Mouse (Mus musculus): ENCODE measurements at regions not wholly inside any gene's neighbourhood (a gene's known extent, or its start where the extent isn't known, plus 50 kb on each side); places are given as distances from the start of the nearest gene placed in this dataset.

DNA sequence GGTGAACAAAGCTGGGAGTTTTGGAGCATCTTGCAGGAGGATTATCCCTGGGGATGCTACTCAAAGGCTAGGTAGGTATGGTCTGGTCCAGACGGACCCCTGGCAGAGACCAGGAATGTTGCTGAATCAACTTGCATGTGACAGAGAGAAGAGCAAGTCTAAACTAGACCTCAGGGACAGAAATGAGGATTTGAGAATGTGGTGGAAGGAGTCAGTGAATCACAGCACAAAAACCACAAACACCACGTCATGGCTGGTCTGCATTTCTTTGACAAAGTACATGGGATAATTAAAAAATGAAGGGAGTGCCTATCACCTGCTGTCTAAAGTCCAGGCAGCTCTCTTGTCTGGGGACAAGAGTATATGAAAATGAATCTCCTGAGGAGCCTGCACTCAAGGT lies 95.1 kb upstream of the Ubl3 start:
- ATAC-seq = no peak

DNA sequence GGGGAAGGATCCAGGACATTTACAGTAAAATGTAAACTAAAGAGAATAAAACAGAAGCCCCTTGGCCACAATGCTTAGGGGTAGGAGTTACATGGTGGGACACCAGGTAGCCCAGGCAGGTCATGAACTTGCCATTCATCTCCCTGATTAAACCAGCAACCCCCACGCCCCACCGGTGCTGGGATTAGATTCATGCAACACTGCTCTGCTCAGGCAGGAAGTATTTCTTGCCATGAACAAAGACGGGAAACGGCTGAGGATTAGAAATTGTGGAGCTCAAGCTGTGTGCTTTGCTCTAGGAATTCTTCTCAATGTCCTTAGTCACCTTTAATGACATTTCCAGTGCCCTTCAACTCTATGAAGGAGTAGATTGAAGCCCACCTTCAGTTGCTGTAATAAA lies 93.2 kb upstream of the Ubl3 start:
- no peak for ATAC-seq

DNA sequence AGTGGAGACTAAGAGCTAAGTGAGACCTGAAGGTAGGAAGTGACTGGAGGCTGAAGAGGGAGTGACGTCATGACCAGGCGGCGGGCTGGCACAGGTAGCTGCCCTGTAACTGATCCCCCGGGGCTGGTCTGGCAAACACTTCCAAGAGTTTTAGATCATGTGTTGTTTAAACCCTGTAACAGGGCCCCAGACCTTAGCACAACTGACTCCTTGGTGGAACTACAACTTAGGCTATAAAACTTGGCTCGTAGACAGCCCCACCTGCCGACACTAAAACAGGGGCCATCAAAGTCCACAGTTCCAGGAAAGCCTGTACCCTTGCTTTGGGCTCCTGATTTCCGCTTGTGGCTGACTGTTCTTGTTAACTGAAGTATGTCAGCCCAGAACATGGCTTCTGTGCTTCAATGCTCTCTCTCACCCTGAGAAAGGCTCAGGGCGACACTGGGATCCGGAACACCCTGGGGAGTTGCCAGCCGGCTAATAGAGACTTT lies 92.6 kb upstream of the Ubl3 start:
- ATAC-seq = peak; percentile 50

DNA sequence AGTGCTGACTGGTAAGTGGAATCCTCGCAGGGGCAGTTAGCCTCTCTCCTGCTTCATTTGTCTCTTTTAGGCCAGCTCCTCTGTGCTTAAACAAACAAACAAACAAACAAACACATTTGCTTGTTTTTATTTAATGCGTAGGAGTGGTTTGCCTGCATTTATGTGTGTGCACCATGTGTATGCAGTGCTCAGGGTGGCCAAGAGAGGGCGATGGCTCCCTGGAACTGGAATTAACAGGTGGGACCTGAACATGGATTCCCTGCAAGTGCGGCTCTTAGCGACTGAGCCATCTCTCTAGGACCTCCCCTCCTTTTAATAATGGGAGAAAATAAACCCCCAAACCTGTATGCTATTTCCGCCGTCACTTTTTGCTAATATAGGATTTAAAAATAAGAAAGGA lies 91.8 kb upstream of the Ubl3 start:
- no peak for ATAC-seq

DNA sequence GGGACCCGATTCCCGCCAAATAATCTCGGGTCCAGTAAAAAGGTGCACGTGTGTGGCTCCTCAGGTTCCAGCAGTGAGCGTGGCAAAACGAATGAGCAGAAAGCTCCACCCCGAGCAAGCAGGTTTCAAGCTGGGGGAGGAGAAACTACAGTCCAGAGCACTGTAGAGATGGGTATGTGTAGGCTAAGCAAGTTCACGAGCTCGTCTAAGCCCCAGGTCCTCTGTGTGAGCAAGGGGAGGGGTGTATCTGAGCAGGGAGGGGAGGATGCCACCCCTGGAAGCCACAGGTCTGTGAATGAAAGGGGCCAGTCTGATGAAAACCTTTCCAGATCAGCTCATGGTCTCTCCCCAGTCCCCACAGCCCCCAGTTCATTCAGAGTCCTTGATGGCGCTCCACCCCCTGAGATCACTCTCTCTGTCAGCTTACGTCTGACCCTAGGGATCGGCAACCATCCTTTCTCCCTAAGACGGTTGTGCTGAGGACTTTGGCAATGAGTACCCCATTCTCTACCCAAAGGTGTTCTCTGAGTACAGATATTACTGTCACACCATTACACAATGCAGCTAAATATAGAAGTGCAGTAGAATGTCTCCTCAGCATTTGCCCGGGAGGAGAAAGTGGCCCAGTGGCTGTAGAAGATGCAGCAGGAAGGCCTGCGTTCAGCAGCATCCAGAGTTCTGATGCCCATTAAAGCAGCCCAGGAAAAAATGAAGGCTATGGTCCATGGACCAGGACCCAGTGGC lies 89.2 kb upstream of the Ubl3 start:
- ATAC-seq = no peak

DNA sequence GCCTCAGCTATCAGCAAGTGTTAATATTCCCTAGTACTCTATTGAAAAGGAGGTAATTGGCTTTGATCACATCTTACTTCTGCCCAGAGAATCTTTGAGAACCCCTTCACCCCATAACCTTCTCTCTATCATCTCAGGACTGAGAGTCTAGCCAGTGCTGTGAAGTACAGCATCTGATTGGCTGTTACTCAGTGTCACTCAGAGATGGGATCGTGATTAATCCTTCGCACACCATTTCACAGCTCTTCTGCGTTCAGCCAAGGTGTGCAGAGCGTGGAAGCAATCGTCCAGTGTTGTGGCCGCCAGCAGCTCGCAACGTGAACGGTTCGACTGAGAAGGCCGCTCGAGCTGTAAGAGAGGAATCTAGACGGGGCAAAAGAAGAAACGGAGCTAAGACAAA lies 87.9 kb upstream of the Ubl3 start:
- no peak for ATAC-seq

DNA sequence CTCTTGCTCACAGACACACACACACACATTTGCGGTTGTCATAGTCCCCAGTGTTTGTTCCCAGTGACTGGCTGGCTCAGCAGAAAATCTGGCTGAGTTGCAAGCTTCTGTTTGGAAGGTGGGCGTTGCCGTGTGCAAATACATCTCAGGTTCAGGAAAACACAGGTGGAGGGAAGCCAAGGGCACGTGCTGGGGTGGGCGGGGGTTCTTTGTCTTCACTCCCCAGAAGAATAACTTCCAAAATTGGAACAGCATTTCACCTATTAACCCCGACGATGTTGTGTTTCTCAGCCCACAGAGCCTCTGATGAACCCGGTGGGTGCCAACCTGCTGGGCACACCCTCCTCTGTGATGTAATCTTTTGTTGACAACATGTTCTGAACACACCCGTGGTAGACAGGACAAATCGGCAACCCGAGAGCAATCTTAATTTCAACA lies 82.3 kb upstream of the Ubl3 start:
- ATAC-seq = peak; percentile 70

DNA sequence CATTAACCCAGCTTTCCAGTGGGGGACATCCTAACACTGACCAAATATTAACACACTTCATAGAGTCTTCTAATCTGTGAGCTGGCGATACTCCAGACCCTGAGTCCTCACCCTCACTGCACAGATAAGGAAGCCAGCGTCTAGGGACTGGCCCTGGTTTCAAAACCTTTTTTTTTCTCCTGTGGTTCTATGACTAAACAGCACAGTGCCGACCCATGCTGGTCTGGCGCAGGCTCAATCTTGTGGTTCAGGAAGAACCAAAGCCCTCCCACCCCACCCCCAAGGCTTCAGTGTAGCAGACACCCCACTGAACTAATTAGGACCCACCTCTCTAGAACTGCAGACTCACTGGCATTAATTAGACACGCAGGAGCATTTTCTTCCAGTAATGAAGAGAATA lies 81.4 kb upstream of the Ubl3 start:
- peak; percentile 32 for ATAC-seq

DNA sequence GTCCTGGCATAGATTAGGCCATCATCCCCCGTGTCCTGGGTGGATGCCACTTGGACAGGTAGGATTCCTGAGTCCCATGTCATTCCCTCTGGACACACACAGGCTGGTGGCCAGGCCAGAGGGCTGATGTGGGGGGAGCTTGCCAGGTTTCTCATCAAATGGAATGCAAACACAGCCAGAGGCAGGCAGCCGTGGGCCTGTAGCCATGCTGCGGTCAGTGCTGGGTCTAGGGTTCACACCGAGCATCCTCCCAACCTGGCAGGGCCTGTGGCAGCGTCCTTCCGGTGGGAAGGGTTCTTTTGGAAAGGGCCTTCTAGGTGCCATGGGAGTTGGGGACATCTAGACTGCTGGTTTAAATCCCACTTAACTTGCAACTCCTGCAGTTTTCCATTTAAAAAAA lies 80.7 kb upstream of the Ubl3 start:
- ATAC-seq = no peak

DNA sequence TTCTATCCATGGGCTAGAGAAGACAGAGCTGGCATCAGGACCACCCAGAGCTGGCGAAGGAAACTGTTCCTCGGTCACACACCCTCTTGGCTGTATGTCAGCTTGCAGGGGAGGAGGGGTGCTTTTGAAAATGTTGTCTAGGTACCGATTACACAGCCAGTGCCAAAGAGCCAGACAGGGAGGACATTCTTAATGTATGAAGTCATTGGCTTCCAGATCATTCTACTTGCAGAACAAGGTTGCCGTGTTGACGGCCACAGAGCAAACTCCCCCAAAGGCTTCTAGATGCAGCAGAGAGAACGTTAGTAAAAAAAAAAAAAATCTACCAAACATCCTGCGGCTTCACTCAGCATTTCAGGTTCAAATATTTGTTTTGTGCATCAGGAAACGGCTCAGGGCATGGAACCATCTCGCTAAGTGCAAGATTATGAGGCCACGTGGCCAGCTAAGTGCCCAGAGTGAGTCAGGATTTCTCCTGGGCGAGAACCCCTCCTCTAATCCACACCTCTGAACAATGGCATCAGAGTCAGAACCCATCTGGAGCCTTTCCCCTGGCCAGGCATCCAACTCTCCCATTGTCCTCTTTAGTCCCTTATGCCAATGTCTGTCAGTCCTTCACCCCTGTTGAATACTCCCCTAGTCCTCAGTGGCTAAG lies 80.1 kb upstream of the Ubl3 start:
- ATAC-seq = no peak

DNA sequence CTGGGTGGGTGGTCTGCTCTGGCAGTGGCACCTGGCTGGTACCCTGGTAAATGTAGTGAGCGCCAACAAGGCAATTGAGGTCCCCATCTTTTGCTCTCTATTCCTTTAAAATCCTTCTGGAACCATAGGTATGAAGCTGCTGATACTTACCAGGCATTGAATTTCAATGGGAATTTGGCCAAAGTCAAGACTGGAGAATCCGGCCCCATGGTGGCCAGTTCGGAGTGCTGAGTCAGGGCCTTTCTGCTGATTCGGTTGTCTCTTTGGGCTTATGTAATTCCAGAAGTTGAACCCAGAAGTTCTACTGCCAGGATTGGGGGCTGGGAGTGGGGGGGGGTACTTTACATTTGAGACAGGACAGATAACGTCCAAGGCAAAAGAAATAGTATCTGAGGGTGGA lies 79.0 kb upstream of the Ubl3 start:
- ATAC-seq = no peak

DNA sequence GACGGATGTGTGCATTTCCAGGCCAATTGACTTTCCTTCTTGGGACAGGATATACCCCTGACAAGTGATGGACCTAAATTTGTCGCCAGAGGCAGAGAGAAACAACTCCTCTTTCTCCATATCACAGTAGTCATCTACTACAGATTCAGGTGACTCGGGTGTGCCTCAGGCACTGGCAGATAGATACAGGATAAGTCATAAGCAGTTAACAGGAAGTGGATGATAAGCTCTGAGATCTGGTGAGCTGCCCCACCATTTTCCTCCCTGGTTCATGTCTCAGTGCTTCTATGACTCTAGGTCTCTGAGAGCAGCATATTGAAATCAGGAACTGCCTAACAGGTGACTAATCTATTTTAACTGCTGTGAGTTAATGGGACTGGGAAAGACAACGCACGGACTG lies 73.4 kb upstream of the Ubl3 start:
- ATAC-seq = peak; percentile 69

DNA sequence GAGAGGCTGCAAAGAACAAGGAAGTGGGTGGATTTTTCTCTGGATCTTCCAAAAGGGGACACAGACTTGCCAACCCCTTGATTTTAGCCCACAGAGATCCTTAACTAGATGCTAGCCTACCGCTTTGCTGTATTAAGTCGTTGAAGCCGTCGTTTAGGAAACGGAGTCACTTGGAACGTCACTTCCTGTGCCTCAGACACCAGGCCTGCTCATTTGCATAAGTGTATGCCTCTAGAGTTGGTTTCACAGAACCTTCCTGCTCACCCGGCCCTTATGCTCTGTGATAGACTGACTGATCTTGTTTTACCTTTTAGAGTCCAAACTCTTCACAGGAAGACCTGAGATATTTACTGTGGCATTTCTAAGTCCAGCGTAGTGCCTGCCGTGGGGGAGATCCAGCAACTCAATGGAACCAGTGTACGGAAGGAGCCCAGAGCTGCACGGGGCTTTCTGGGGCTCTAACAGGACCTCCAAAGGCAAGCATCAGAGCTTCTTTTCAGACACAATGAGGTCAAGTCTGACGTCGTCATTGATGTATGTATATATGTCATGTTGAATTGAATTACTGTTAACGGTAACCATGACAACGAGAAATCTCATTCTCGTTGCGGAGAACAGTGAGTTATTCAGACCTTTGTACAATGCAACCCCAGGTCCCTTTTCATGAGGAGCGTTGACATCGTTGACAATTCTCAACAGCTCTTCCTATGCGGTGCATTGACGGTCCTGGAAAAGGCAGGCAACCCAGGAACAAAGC lies 72.2 kb upstream of the Ubl3 start:
- ATAC-seq = peak; percentile 74

DNA sequence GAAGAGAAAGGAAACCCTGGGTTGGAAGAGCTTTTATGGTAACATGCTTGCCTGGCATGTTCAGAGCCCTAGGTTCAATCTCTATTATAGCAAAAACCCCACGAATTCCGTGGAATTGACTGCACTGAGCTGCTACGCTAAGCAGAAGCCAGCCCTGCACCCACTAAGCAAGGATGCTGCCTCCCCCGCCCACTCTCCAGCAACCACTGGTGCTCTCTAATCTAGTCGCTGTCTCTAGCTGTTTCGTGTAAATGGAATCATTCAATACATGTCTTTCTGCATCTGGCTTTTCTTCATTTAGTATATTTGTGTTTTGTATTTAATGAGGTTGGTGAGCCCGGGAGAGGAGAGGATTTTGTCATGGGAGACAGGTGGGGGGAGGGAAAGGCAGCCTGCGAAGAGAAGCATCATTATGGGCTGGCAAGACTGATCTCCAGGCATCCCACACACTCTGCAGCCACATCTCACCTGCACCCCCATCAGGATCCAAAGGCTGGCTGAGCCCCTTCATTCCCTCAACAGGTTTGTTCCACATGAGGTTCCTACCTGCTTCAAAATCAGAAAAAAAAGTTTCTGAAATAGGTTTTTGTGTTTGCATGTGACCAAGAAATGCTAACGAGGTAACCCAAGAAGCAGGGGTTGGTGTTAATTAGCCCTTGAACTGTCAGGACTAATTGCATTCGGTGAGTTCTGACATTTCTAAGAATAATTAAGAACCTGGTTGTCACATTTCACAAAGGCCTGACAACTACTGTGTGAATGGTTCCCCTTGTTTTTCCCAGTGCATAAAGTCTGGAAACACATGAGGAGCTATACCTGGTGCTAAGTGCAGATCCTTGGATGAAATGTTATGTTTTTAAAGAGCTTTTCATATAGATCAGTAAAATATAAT lies 68.6 kb upstream of the Ubl3 start:
- no peak for ATAC-seq

DNA sequence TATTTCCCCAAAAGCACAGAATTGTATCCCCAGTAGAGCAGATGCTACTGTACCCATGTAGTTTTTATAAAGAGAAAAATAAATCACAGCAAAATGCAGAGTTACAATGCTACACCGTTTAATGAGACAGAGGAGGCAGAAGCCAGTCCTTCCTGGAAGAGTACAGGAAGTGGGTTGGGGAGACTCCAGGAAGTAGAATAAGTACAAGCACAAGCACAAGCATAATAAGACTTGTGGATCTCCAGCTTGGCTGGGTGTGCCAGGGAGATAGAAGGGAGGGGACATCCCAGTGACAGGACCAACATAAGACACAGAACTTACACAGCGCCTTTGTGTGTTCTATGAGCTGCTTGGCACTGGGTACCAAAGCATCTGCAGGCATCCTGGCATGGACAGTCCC lies 67.3 kb upstream of the Ubl3 start:
- peak; percentile 72 for ATAC-seq

DNA sequence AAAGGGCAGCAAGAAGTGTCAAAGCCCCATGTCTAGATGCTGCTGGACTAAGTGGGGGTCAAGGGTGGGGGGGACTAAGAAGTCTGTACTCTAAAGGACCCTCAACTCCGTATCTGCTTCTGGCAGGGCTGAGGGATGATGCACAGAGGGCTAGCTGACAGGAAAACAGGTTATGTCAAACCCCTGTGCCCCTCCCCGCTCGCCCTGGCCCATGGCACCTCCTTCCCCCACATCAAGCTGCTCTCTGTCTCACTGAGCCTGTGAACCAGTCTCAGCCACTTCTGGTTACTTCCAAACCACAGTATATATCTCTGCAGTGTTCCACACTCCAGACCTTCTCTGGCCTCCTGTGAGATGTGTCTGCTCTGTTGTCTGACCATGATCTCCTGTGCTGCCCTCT lies 63.8 kb upstream of the Ubl3 start:
- no peak for ATAC-seq

DNA sequence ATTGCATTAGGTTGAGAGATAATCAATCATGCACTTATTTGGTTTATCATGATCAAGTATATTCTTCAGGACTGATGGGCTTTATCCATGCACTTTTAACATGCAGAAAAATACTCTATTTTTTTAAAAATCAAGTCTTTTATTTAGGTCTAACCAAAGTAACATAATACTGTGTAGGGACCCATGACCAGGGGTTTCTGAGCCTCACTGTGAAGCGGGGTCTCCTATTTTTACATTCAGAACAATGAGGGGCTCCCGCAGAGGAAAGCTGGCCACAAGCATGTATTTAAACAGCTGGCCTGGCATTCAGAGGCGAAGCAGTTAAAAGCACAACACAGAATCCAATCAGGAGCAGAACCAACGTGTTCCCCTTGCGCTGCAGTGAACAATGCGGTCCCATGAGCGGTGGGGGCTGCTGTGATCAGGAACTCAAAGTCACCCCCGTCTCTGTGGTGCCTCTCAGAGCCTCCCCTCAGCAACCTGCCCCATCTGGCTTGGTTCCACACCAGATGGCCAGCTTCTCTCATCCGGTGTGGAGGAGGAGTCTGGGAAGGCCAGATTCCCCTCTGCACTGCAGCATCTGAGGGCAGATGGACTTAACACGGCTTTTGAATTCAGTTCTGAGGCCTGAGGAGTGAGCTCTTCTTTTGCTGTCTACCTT lies 63.2 kb upstream of the Ubl3 start:
- no peak for ATAC-seq

DNA sequence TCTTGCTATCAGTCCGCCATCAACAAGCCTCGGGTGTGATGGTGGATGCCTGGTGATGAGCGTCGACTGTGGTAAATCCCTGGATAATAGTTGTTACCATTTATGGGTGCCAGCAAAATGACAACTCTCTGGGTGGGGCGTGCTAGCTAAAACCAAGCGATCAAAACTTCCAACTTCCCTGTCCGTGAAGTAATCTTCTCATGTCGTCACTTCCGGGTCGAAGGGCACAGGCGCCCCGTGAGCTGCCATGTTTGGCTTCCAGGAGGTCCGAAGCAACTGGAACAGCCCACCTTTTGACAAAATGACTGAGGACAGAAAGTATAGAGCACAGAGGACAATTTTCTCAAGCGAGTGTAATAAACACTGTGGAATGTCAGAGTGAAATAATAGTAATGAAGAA lies 62.5 kb upstream of the Ubl3 start:
- no peak for ATAC-seq

DNA sequence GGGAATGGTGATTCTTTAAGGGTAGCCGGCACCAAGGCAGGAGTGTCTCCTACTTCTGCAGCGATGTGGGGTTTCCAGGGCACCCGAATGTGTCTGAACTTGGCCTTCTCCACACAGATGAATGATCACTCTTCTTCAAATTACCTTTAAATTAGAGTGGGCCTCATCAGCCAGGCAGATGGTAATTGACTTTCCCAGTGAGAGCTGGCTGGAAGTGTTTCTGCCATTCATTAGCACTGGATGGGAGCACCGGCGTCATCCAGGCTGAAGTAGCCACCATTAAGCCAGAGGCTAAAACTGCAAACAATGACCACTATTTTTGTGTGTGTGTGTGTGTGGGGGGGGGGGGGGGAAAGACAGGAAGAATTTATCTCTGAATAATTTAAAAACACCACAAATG lies 58.7 kb upstream of the Ubl3 start:
- no peak for ATAC-seq

DNA sequence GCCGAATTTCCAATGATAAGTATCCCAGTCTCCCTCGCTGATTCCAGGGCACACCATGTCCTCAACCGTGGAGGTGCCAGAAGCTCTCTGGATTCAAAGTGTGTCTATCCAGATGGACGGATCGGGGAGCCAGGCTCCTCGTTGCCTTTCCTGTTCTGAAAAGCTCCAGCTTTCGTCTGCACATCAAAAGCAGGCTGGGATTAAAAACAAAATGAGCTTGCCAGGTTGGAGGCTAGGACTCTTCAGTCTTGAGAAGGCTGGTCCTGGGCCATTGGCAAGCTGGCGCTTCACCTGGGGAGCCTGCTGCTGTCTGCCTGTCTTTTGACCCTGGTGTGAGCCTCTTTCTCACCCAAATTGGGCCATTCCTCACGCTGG lies 56.9 kb upstream of the Ubl3 start:
- no peak for ATAC-seq

DNA sequence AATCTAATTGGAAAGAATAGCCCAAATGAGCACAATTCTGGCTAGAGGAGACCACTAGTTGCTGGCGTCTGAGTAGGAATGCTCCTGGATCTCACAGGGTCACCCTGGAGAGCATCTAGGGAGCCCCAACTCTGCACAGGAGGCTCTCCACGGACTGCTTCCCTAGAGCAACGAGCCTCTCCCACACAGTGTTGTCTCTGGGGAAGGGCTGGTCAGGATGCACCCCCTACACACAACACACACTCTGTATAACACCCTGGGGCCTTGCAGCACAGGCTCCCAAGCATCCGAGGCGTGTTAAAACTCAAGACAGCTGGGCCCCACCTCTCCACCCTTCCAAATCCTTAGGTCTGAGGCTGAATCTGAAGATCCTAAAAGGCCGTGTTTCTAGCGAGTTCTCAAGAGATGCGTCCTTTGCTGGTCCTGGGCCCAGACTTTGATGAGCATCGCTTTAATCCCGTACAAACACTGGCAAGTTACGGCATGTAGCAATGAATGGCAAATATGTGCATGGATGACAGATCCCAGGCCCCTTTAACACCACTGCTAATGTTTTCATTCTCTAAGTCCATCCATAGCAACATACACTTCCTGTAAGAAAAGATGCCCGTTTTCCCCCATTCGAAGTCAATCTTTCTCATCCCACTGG lies 56.4 kb upstream of the Ubl3 start:
- no peak for ATAC-seq

DNA sequence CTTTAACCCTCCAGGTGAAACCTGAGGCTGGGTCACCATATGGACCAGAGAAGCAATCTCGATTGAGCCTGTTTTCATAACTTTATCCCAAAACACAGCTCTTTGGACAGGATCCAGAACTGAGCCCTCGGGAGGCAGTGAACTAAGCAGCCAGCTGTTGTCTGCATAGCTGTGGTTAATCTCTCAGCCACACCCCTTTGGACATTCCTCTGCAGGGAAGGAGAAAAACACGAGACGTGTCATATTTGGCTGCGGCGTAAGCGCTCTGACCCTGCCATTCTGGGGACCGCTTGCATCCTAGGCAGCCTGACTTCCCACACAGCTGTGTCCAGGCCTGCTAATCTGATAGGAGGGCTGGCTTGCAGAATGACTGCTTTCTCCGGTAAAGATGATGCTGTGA lies 55.6 kb upstream of the Ubl3 start:
- ATAC-seq = no peak
